In genomic region chr19:46396686-46397435, GRCm38 (mm10) we compare ENCODE assay signal across 1 mouse cellular context.
A peak's percentile ranks its signal among the peaks of the same experiment; 100 is the strongest.
TF ChIP-seq lines count a peak whose summit lies in the region.

TSS of gene Sufu (plus strand) at chr19:46396896.

TF ChIP-seq in CH12.LX, 34 proteins besides CTCF, POLR2A, EP300 and RAD21 (continued from another document):
- TF ChIP-seq JUND (conservative IDR thresholded peaks at IDR 0.05; ENCODE audit: low read depth, low read length) (no peak), ELF1 (IDR thresholded peaks at IDR 0.05; ENCODE audit: low read depth, low read length) (0 out of 2 replicates have a peak, but pooled peaks have one; percentile 42), MAX (IDR thresholded peaks at IDR 0.05; ENCODE audit: low read length) (peak; percentile 54; the same call in 1 of the 2 replicates), PAX5 (IDR thresholded peaks at IDR 0.05; ENCODE audit: low read length) (no peak), ZC3H11A (IDR thresholded peaks at IDR 0.05; ENCODE audit: low read depth, low read length) (no peak), SIN3A (IDR thresholded peaks at IDR 0.05; ENCODE audit: low read length) (peak; percentile 66), TBP (conservative IDR thresholded peaks at IDR 0.05; ENCODE audit: low read depth, low read length) (peak; percentile 79), ETS1 (conservative IDR thresholded peaks at IDR 0.05; ENCODE audit: low read depth, low read length) (no peak), POLR2AphosphoS2 (IDR thresholded peaks at IDR 0.05; ENCODE audit: low read depth, low read length) (no peak), JUN (IDR thresholded peaks at IDR 0.05; ENCODE audit: insufficient read depth, low read depth, low read length) (no peak), UBTF (IDR thresholded peaks at IDR 0.05; ENCODE audit: low read depth, low read length) (0 out of 2 replicates have a peak, but pooled peaks have one; percentile 7), CHD2 (IDR thresholded peaks at IDR 0.05; ENCODE audit: low read length) (no peak), RCOR1 (conservative IDR thresholded peaks at IDR 0.05; ENCODE audit: low read depth, low read length) (no peak), ZNF384 (IDR thresholded peaks at IDR 0.05; ENCODE audit: low read depth, low read length) (no peak), MAFK (IDR thresholded peaks at IDR 0.05; ENCODE audit: insufficient replicate concordance, low read length) (no peak), HCFC1 (IDR thresholded peaks at IDR 0.05; ENCODE audit: low read depth, low read length) (peak; percentile 73), NRF1 (IDR thresholded peaks at IDR 0.05; ENCODE audit: low read depth, low read length) (peak; percentile 97), CHD1 (IDR thresholded peaks at IDR 0.05; ENCODE audit: low read depth, low read length) (peak; percentile 76; the same call in 1 of the 2 replicates), ZKSCAN1 (IDR thresholded peaks at IDR 0.05; ENCODE audit: borderline replicate concordance, low read depth, low read length) (no peak), MAZ (IDR thresholded peaks at IDR 0.05; ENCODE audit: low read depth, low read length) (0 out of 2 replicates have a peak, but pooled peaks have one; percentile 7), BHLHE40 (IDR thresholded peaks at IDR 0.05; ENCODE audit: low read depth, low read length) (no peak), KAT2A (IDR thresholded peaks at IDR 0.05; ENCODE audit: insufficient replicate concordance, low read length) (no peak), ZMIZ1 (IDR thresholded peaks at IDR 0.05; ENCODE audit: low read depth, low read length) (peak; percentile 73)
